Mouse (Mus musculus): Measurements from ENCODE around the gene Prkd3. TPM values are rescaled to one million over a fixed set of nuclear protein-coding genes. Genes with fewer than 3 reads are reported as not detected.
A peak's percentile ranks its signal among the peaks of the same experiment; 100 is the strongest.

Gene Prkd3
- 10.6 and 12.3 TPM in 2 replicates for polyA plus RNA-seq (2012; rRNA removed)

GRCm38 (mm10) chr17:79020208-79020983, at the start of gene Prkd3:
TSS of gene Prkd3 (minus strand) at chr17:79020816.
- Histone ChIP-seq H3K4me1 (ENCODE audit: control insufficient read depth, insufficient read depth, low read length) (no peaks in the 10 kb centered on the region), H3K4me3 (ENCODE audit: insufficient read depth, low read length) (peak within 1 kb of the TSS; percentile 34), H3K27ac (ENCODE audit: insufficient read depth, low read length) (peak within 1 kb of the TSS; percentile 86)
- TF ChIP-seq CTCF (IDR thresholded peaks at IDR 0.05; ENCODE audit: extremely low read depth, insufficient read depth, low read length) (no peak), POLR2A (IDR thresholded peaks at IDR 0.05; ENCODE audit: extremely low read depth, insufficient read depth, low read length) (no peak)

GRCm38 (mm10) chr17:79069766-79070480, 49.3 kb upstream of the Prkd3 start:
- Histone ChIP-seq H3K4me1 (ENCODE audit: control insufficient read depth, insufficient read depth, low read length) (peaks cover 3% of the 10 kb centered on the region; the same call in 1 of the 2 replicates), H3K4me3 (ENCODE audit: insufficient read depth, low read length) (no peak overlapping the region), H3K27ac (ENCODE audit: insufficient read depth, low read length) (0 out of 2 replicates have a peak overlapping the region, but pooled peaks have one; percentile 40)
- no peak for TF ChIP-seq POLR2A (IDR thresholded peaks at IDR 0.05; ENCODE audit: extremely low read depth, insufficient read depth, low read length)
- no peak for TF ChIP-seq CTCF (IDR thresholded peaks at IDR 0.05; ENCODE audit: extremely low read depth, insufficient read depth, low read length)

GRCm38 (mm10) chr17:79069019-79069418, 48.4 kb upstream of the Prkd3 start:
- Histone ChIP-seq H3K27ac (ENCODE audit: insufficient read depth, low read length) (no peak overlapping the region), H3K4me3 (ENCODE audit: insufficient read depth, low read length) (no peak overlapping the region), H3K4me1 (ENCODE audit: control insufficient read depth, insufficient read depth, low read length) (peaks cover 3% of the 10 kb centered on the region; the same call in 1 of the 2 replicates)
- TF ChIP-seq POLR2A (IDR thresholded peaks at IDR 0.05; ENCODE audit: extremely low read depth, insufficient read depth, low read length) (no peak), CTCF (IDR thresholded peaks at IDR 0.05; ENCODE audit: extremely low read depth, insufficient read depth, low read length) (no peak)

GRCm38 (mm10) chr17:79068581-79068980, 48.0 kb upstream of the Prkd3 start:
- TF ChIP-seq CTCF (IDR thresholded peaks at IDR 0.05; ENCODE audit: extremely low read depth, insufficient read depth, low read length) (no peak), POLR2A (IDR thresholded peaks at IDR 0.05; ENCODE audit: extremely low read depth, insufficient read depth, low read length) (no peak)
- Histone ChIP-seq H3K4me1 (ENCODE audit: control insufficient read depth, insufficient read depth, low read length) (peaks cover 3% of the 10 kb centered on the region; the same call in 1 of the 2 replicates), H3K27ac (ENCODE audit: insufficient read depth, low read length) (no peak overlapping the region), H3K4me3 (ENCODE audit: insufficient read depth, low read length) (no peak overlapping the region)

GRCm38 (mm10) chr17:79064250-79064649, 43.6 kb upstream of the Prkd3 start:
- H3K4me3 ChIP-seq (ENCODE audit: insufficient read depth, low read length) = no peak overlapping the region
- H3K27ac ChIP-seq (ENCODE audit: insufficient read depth, low read length) = no peak overlapping the region
- TF ChIP-seq CTCF (IDR thresholded peaks at IDR 0.05; ENCODE audit: extremely low read depth, insufficient read depth, low read length) (no peak), POLR2A (IDR thresholded peaks at IDR 0.05; ENCODE audit: extremely low read depth, insufficient read depth, low read length) (no peak)
- H3K4me1 ChIP-seq (ENCODE audit: control insufficient read depth, insufficient read depth, low read length) = no peaks in the 10 kb centered on the region

- Histone ChIP-seq H3K4me1 (ENCODE audit: control insufficient read depth, insufficient read depth, low read length) (no peaks in the 10 kb centered on the region), H3K27ac (ENCODE audit: insufficient read depth, low read length) (no peak overlapping the region), H3K4me3 (ENCODE audit: insufficient read depth, low read length) (no peak overlapping the region)
- TF ChIP-seq CTCF (IDR thresholded peaks at IDR 0.05; ENCODE audit: extremely low read depth, insufficient read depth, low read length) (no peak), POLR2A (IDR thresholded peaks at IDR 0.05; ENCODE audit: extremely low read depth, insufficient read depth, low read length) (no peak)
These were observed 39.6 kb upstream of the Prkd3 start for GRCm38 (mm10) chr17:79060221-79060620.

GRCm38 (mm10) chr17:79058271-79058670, 37.7 kb upstream of the Prkd3 start:
- TF ChIP-seq POLR2A (IDR thresholded peaks at IDR 0.05; ENCODE audit: extremely low read depth, insufficient read depth, low read length) (no peak), CTCF (IDR thresholded peaks at IDR 0.05; ENCODE audit: extremely low read depth, insufficient read depth, low read length) (no peak)
- Histone ChIP-seq H3K4me1 (ENCODE audit: control insufficient read depth, insufficient read depth, low read length) (0 out of 2 replicates have a peak, but pooled peaks cover under 1% of the 10 kb centered on the region), H3K4me3 (ENCODE audit: insufficient read depth, low read length) (no peak overlapping the region), H3K27ac (ENCODE audit: insufficient read depth, low read length) (no peak overlapping the region)

- Histone ChIP-seq H3K27ac (ENCODE audit: insufficient read depth, low read length) (no peak overlapping the region), H3K4me3 (ENCODE audit: insufficient read depth, low read length) (peak overlapping the region; percentile 82)
- TF ChIP-seq POLR2A (IDR thresholded peaks at IDR 0.05; ENCODE audit: extremely low read depth, insufficient read depth, low read length) = peak; percentile 47; the same call in 1 of the 2 replicates
- no peak for TF ChIP-seq CTCF (IDR thresholded peaks at IDR 0.05; ENCODE audit: extremely low read depth, insufficient read depth, low read length)
These were observed 31.6 kb upstream of the Prkd3 start for GRCm38 (mm10) chr17:79052088-79052812.

GRCm38 (mm10) chr17:79051606-79052005, 31.0 kb upstream of the Prkd3 start, which contains the start of gene Qpct:
TSS of gene Qpct (plus strand) at chr17:79051906.
- TF ChIP-seq CTCF (IDR thresholded peaks at IDR 0.05; ENCODE audit: extremely low read depth, insufficient read depth, low read length) (no peak), POLR2A (IDR thresholded peaks at IDR 0.05; ENCODE audit: extremely low read depth, insufficient read depth, low read length) (no peak)
- Histone ChIP-seq H3K27ac (ENCODE audit: insufficient read depth, low read length) (no peak within 1 kb of the TSS), H3K4me3 (ENCODE audit: insufficient read depth, low read length) (peak within 1 kb of the TSS; percentile 82), H3K4me1 (ENCODE audit: control insufficient read depth, insufficient read depth, low read length) (0 out of 2 replicates have a peak, but pooled peaks cover 1% of the 10 kb centered on the region)

More at GRCm38 (mm10) chr17:79052088-79052812, 31.6 kb upstream of the Prkd3 start:
- 0 out of 2 replicates have a peak, but pooled peaks cover 1% of the 10 kb centered on the region for H3K4me1 ChIP-seq (ENCODE audit: control insufficient read depth, insufficient read depth, low read length)
